Mouse (Mus musculus): ENCODE measurements at regions not wholly inside any gene's neighbourhood (a gene's known extent, or its start where the extent isn't known, plus 50 kb on each side); places are given as distances from the start of the nearest gene placed in this dataset.

DNA sequence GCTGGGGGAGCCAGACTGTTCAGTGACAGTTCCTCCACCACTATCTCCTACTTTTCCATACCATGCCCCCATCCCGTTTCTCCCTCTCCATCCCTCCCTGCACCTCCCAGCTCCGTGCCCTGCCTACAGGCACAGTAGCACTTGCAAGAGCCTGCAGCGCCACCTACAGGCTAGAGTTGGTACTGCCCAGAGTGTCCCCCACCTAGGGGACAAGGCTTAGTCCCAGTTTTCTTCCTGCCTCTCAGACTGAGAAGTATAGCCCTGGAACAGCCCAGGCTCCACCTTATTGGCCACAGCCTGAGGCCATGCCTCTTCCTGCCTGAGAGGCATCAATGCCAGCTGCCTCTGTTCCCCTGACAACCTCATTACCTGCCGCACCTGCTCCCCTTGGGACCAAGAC is 351.3 kb downstream of the Ptpru start:
- peak; percentile 73 for DNase-seq (ENCODE audit: low read depth, low spot score)

DNA sequence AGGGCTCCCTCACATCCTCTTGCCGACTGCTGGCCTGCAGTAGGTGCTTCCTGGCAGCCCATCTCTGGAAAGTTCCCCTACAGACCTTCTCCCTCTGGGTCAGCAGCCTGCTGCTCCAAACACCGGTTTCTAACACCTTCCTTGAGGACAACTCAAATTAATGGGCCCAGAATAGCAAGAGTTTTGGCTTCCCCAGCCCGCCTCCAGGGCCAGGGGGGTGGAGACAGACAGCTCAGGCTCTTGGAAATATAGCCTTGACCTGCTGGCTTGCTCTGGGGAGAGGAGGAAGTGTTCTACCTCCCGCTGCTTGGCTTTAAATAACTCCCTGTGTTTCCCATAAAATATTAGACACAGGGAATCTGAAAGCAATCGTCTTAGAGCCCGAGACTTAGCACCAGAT is 349.8 kb downstream of the Ptpru start:
- no peak for DNase-seq (ENCODE audit: low read depth, low spot score)

DNA sequence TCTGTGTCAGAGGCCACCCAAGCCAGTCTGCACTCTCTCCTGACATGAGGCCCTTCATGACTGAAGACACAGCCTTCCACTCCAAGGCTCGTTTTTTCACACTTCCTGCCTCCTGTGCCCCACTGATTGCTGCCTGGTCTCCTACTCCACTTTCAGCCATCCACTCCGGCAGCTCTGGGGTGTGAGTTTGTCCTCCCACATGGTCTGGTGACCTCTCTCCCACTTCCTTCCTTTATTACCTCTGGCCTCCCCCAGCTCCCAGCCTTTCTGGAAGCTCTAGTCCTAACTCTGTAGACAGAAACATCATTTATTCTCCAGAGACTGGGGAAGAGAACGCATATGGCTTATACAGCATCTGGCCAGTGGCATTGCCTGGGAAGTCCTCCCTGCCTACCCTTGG is 349.0 kb downstream of the Ptpru start:
- DNase-seq (ENCODE audit: low read depth, low spot score), result no peak

DNA sequence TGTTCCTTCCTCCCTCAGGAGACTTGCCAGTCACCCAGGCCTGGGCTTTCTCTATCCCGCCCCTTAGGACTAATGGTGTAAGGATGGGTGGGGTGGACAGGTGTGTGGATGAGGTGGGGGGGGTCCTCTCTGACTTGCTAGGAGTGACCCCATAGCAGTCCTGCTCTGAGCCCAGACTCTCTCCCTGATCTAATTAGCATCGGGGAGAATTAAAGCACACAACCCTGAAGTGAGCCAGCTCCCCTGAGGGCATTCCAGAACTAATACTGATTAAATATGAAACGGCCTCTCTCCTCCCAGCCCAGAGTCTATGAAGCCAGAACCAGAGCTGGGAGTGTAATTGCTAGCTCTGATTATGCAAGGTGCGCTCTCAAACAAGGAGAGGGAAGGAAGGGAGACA is 346.1 kb downstream of the Ptpru start:
- DNase-seq (ENCODE audit: low read depth, low spot score), result no peak

DNA sequence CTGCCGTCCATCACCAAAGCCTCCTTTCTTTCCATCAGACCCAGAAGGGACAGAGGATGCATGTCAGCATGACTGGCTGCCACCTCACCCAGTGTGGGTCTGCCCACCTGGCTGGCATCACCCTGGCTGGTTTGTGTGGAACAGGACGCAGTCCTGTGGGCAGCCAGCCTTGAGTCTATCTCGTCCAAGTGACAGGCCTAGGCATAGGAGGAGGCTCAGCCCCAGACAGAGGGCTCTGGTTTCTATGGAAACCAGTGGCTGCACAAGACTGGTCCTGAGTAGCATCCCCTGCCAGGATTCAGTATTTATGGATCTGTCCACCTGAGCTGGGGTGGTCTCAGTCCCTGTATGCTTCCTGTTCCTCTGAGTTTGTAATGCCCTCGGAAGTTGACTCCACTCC is 344.4 kb downstream of the Ptpru start:
- peak; percentile 7 for DNase-seq (ENCODE audit: low read depth, low spot score)

DNA sequence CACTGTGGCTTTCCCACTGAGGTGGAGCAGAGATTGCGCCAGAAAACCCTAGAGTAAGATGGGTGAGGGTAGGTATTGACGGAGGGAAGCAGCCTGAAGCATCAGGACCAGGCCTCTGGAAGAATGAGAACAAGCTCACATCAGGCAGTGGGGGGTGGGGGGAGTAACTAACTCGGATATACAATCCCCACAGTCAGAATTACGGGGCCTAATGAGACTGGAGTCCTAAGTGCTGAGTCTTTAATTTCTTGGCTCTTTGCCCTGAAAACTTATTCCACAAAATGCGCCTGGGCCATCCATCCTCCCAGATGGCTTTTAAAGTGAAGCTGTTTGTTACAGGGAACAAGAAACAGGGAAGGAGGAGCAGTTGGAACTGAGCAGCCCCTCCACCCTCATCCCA is 341.2 kb downstream of the Ptpru start:
- no peak for DNase-seq (ENCODE audit: low read depth, low spot score)

DNA sequence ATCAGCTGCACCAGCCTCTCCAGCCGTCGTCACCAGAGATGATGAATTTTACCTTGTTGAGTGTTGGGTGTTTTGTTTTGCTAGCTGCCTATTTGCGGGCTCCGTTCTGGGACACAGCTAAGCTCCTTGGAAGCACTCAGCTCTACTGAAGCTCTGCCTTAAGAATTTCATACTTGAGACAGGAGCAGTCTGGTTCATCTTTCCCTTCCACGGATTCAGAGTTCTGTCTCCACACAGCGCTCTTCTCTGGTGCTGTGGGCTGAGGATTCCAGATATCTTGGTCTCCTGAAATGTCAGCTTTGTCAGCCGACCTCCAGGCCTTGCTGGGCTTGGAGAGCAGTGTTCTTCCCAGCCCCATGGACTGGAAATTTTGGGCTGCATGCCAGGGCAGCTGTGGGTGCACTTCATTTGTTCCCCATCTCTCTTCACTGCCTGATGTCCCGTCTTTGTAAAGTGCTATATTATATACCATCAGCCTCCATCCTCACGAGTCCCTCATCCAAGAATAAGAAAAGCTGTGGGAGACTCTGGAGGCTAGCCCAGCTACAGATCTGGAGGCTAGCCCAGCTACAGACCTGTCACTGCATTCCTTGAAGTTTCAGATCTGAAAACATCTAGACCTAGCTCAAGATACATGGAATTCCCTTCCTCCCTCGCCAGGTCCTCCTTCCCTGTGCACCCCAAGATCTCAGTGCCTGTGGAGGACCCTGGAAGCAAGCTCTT is 337.0 kb downstream of the Ptpru start:
- DNase-seq (ENCODE audit: low read depth, low spot score), result no peak

DNA sequence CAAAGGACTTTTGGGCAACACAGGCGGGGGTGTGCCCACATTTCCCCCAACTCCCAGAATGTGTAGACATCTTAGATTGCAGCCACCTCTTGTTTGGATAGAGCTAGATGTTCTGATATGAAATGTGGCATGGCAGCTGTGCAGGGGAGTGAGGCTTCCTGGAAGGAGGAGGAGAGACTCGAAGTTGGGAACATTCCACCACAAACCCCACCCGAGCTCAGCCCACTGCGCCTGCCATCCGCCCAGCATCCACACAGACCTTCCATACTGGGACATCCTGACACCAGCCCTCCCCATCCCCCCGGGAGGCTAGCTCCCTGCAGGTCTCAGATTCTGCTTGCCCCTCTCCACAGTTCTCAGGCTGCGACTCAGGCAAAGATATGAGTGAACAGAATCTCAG is 329.9 kb downstream of the Ptpru start:
- DNase-seq (ENCODE audit: low read depth, low spot score), result no peak

DNA sequence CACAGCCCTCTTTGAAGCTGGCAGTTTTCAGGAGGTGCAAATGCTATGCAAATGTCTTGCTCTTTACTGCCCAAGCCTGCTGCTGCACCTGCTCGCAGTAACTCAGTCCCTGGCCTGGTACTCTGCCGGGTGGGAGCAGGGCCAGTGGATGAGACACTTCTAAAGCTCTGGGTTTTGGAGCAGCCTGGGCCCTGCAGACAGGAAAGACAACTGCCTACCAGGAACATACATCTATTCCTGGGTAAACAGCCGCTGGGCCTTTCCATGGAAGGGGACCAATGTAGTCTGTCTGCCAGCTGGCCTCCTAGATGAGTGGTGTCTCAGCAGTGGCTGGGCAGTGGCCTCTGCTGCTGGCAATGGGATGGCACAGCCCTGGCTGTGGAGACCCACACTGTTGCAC is 326.5 kb downstream of the Ptpru start:
- DNase-seq (ENCODE audit: low read depth, low spot score), result no peak

DNA sequence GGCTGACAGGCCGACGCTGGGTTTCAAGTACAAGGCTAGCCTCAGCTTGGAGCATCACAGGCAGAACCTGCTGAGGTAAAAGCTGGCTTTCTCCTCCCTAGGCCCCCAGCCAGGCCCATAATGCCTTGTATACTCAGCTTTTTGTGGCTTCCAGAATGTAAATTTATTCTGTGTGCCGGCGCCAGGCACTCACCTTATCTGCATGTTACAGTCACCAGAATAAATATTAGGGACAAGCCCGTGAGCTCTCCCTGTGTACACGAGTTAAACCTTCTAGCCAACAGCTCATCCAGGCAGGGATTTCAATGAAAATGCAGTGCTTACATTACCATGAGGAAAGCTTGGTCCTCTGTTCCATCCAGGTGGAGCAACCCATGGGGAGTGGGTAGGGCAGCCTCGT is 325.3 kb downstream of the Ptpru start:
- DNase-seq (ENCODE audit: low read depth, low spot score), result no peak

DNA sequence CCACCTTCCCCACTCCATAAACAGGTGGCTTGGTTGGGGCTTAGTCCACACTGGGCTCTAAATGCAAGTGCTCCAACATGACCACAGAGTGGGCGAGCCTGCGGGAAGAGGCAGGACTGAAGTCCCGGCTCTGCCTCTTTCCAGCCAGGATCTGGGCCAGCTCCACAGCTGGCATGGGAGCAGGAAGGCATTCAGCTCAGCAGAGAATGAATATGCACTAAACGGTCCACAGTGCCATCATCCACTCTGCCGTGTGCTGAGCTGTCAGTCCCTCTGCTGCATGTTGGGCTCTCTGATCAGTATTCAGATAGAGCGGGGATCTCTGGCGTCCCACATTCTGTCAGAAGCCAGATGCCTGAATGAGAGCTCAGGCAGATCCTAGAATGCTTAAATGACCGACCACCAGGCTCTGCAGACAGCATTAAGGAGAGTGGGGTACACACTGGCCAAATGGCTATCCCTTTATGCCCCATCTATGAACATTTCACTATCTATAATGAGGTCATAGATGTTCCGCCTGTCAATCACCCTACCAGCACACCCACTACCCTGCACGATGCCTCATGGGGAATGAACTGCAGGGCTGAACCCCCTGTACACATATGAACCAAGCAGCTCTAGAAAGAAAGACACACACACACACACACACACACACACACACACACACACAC is 317.3 kb downstream of the Ptpru start:
- DNase-seq (ENCODE audit: low read depth, low spot score), result no peak

DNA sequence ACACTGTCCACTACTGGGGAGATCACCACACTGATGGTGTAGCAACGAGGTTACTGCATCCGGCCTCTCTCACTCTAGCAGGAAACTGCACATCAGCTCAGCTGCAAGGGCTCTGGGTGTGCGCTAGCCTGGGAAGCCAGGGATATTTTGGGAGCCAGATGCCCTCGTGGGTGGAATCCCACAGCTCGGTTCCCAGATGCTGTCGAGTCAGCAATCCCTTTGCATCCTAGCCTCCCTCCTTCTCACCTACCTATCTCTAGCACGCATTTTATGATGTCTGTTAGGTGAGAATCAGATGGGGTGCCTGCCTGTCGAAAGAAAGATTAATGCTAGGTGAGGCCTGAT is 316.8 kb downstream of the Ptpru start:
- DNase-seq (ENCODE audit: low read depth, low spot score), result no peak

DNA sequence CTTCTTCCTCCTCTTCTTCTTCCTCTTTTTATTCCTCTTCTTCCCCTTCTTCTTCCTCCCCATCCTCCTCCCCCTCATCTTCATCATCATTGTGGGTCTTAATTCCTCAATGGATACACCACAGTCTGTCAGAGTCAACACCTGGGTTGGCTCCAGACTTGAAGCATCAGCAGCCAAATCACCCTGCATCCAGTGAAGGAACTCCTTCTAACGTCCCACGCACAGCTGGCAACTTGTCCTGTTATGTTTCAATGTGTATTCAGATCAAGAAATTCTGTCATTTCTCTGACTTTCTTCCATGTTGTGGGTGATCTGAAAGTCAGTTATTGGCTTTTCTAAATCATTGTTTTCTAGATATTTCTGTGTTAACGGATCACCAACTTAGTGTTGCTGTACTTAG is 312.9 kb downstream of the Ptpru start:
- DNase-seq (ENCODE audit: low read depth, low spot score), result no peak

DNA sequence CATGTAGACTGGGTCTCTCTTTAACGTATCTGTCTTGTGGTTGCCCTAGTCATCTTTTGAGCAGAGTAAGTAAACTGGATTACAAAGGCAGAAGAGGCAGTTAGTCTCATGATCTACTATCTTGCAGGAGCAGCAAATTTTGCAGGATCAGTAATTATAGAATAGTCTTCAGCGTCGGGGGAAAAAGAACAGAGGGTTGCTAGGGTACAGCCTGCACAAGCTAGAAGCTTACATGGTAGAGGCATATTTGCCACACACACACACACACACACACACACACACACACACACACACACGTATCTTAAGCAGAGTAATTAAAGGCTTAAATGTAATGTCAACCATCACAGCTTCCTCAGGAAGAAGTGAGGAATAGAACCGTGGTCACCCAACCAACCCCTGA is 307.6 kb downstream of the Ptpru start:
- DNase-seq (ENCODE audit: low read depth, low spot score), result no peak

DNA sequence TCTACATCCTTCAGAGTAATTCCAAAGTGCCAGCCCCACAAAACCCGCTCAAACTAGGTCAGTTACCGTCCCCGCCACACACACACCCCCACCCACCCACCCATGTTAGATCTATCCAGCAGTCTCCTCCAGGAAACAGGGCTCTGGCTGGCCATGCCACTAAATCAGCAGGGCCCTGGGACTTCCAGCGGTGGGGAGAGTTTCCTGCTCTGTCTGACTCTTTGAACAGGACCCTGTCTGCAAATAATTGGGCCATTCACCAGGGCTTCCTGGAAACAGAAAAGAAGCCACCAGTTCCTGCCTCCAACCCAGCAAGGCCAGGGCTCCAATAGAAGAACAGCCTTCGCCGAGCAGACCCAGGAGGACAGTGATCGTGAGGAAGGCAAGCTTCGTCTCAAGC is 307.1 kb downstream of the Ptpru start:
- DNase-seq (ENCODE audit: low read depth, low spot score), result no peak

DNA sequence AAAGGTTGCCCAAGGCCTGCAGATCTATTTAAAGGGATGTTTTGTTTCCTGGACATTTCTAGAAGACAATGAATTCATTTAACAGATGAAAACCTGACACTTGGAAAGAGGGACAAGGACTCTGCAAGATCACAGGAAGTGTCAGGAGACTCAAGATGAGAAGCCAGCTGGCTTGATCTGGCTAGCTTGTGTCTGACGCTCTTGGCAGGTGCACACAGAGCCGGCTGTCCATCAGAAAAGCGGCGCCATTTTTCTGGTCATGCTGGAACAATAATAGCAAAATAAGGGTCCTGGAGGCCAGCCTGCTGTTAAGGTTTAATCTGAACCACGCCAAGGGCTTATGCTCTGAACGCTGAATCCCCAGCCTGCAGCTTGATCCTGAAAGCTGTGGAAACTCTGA is 303.3 kb downstream of the Ptpru start:
- no peak for DNase-seq (ENCODE audit: low read depth, low spot score)

DNA sequence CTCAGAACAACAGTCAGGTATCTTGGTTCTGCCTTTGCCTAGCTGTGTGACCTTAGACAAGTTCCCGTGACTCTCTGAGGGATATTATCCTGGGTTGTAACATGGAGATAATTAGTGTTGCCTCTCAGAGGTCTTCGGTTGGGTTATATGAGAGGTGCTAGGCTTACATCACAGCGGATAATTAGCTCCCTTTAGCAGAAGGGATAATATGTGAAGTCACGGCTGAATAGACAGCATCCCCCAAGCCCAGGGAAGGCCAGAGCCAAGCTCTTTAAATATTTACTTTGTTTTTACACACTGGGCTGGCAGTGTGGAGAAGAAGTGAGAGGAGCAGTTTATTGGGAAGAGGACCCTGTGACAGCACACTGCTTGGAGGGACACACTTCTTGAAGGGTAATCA is 299.9 kb downstream of the Ptpru start:
- no peak for DNase-seq (ENCODE audit: low read depth, low spot score)

DNA sequence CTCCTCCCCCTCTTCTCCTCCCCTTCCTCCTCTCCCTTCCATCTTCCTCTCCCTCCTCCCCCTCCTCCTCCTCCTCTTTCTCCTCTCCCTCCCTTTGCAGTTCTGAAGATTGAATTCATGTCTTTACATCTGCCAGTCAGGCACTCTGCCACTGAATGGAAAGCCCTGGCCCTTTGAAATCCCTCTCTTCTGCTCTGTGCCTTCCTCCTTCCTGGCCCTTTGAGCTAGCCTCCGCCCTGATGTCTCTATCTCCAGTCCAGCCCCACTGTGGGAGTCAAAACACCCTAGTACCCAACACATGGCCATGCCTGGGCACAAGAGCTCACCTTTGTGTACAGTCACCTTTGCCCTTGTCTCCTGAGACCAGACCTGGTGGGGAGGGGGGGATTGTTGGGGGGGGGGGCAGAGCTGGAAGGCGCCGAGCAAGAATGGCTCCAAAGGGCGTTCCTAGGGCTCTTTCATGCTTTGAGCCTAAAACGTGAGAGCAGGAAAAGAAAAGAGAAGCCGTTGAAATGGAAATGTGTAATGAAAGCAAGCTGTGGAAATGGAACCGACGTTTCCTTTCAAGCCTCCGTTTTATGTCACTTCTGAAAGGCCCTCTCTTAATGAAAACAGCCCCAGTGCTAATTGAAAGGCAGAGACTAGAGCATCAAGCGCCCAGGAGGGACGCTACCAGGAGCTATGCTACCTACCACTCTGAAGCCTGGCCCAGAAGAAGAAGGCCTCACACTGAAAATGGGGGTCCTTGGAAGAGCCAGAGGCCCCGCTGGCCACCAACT is 291.5 kb downstream of the Ptpru start:
- no peak for DNase-seq (ENCODE audit: low read depth, low spot score)

DNA sequence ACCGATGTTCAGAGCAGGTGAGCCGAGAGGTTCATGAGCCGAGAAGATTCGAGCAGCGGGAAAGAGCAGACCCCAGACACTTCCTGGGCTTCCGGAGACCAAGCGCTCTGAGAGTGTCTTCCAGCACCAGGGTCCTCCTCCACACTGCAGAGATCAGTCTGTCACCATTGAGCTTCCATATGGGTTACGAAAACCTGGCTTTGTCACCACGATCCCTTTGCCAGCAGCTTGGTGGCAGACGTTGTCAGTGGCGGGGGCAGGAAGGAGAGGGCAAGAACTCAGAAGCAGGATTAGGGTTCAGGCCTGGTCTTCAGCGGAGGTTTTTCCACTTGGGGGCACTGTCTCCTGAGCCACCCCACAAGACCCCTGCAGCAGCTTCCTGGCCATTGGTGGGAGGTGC is 288.5 kb downstream of the Ptpru start:
- DNase-seq (ENCODE audit: low read depth, low spot score), result no peak

DNA sequence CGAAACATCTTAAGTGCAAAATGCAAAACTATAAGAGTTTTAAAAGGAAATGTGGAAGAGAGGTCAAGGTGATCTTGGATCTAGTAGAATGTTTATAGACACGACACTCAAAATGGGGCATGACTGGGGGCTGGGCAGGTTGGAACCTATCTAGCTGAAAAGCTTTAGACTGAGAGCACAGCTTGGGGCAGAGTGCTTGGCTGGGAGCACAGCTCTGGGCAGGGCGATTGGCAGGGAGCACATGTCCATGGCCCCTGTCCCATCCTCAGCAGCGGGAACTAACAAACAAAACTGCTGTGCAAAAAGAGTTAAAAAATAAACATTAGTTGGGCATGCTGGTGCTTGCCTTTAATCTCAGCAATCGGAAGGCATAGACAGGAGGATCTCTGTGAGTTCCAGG is 279.6 kb downstream of the Ptpru start:
- no peak for DNase-seq (ENCODE audit: low read depth, low spot score)

DNA sequence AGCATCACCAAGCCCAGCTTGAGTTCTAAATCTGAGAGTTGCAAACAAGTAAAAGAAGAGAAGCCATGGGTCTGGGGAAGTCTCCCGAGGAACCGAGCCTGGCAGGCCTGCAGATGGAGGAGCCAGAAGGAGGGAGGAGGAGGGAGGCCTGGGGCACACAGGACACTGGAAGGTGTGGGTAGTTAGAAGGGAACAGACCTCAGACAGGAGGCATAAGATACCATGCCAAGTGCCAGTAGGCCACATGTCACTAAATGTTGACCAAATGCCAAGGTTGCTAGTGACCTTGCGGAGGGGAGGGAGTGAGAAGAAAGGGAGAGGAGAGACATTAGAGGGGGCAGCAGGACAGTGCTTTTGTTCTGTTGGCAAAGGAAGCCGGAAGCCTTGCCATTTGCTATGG is 274.2 kb downstream of the Ptpru start:
- DNase-seq (ENCODE audit: low read depth, low spot score), result no peak

DNA sequence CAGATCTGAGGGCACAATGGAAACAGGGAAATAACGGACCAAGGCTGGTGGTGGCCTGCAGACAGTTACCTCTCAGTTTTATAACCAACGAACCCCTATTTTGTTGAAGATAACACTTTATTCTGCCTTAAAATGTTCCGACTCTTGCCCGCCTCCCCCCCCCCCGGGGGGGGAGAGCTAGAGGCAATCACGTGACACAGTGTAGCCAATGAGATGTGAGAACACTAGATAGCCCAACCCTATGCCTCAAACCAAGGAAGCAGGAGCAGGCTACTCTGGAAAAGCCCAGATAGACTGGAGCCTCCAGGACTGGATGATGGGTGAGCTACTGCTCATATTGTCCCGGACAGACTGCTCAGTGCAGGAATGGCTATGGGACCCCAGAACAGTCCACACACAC is 272.9 kb downstream of the Ptpru start:
- no peak for DNase-seq (ENCODE audit: low read depth, low spot score)

DNA sequence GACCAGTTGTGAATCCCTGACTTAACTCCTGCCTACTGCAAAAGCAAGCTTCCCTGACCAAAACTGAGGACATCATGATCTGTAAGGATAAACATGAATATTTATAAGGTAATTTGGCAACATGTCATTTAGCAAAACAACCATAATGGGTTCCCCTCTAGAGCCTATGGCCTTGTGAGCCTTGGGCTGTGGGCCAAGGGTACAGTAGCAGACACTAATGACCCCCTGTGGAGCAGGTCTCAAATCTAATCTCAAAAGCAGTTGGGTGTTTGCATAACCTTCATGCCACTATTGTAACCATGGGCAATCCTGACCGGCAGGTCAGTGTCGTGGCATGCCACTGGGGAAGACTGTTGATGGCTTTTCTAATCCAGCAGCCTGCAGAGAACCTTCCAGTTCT is 270.8 kb downstream of the Ptpru start:
- DNase-seq (ENCODE audit: low read depth, low spot score), result no peak
